Mouse (Mus musculus): Measurements from ENCODE around the gene Adck1. TPM values are rescaled to one million over a fixed set of nuclear protein-coding genes. Genes with fewer than 3 reads are reported as not detected.

Adck1 gene
- polyA plus RNA-seq, 1 experiment: 36.7 TPM

DNA sequence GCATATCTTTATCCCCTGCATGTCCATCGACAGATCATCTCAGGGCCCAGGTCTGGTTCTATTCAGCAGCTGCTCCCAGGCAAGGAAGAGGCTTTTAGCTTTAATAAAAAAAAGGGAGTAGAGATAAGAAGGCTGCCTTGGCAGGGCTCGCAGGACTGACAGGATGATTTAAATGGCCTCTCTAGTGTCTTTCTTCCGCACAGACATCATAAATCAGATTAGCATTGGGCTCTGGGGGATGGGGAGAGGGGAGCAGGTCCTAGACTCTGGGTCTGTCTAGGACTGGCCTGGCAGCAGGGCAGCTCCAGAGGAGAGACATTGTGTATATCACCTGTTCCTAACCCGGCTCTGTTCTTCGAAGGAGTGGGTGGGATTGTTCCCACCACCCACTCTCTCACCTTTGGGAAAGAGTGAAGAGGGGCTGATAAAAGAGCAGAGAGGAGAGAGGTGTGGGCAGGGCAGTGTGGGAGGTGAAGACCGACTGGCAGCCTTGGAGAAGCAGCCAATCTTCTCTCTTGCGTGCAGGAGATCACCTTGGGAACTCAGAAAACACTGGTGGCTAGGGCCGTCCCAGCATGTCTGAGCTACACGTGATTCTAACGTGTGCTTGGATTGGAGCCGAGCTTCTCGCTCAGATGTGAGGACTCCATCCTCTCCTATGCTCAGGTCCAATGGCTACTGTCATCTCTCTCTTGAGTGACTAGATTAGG lies 94.5 kb downstream of the Adck1 start:
- H3K4me3 ChIP-seq (replicated peaks; ENCODE audit: insufficient read depth, low read depth, low read length): no peak overlapping the region
- H3K27me3 ChIP-seq (ENCODE audit: control insufficient read depth, insufficient read depth, low read length): no peaks in the 10 kb centered on the region
- DNase-seq: no peak
- no peaks in the 10 kb centered on the region for H3K4me1 ChIP-seq (ENCODE audit: control insufficient read depth, insufficient read depth, low read length)
- 90% methylated on average over 12 of the region's 12 CpGs for WGBS
- TF ChIP-seq CTCF (IDR thresholded peaks at IDR 0.05; ENCODE audit: borderline replicate concordance, insufficient read depth, low read depth, low read length) (no peak), POLR2A (IDR thresholded peaks at IDR 0.05; ENCODE audit: borderline replicate concordance, insufficient read depth, low read length) (no peak)
- no peak overlapping the region for H3K27ac ChIP-seq (ENCODE audit: insufficient read depth, low read length)

DNA sequence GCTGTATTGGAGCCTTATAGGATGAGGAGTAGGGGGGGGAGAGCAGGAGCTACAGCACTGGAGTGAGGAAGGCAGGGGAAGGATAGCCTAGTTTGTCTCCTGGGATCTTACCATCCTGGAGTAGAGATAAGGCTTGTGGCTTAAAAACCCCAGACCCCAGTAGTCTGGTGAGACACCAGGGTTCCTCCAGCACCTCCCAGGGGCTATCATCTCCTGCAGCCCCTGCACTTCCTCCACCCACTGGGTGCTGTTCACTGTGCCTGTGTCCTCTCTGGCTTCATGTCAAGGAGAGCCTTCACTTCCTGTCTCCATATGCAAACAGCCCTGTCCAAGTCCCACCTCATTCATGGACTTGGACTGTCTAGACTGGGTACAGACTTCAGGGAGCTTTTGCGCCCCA lies 96.7 kb downstream of the Adck1 start:
- Histone ChIP-seq H3K27me3 (ENCODE audit: control insufficient read depth, insufficient read depth, low read length) (no peaks in the 10 kb centered on the region), H3K4me3 (replicated peaks; ENCODE audit: insufficient read depth, low read depth, low read length) (no peak overlapping the region), H3K27ac (ENCODE audit: insufficient read depth, low read length) (no peak overlapping the region), H3K4me1 (ENCODE audit: control insufficient read depth, insufficient read depth, low read length) (no peaks in the 10 kb centered on the region)
- WGBS: 97% methylated on average over 1 of the region's 1 CpGs
- no peak for DNase-seq
- no peak for TF ChIP-seq CTCF (IDR thresholded peaks at IDR 0.05; ENCODE audit: borderline replicate concordance, insufficient read depth, low read depth, low read length)
- no peak for TF ChIP-seq POLR2A (IDR thresholded peaks at IDR 0.05; ENCODE audit: borderline replicate concordance, insufficient read depth, low read length)

DNA sequence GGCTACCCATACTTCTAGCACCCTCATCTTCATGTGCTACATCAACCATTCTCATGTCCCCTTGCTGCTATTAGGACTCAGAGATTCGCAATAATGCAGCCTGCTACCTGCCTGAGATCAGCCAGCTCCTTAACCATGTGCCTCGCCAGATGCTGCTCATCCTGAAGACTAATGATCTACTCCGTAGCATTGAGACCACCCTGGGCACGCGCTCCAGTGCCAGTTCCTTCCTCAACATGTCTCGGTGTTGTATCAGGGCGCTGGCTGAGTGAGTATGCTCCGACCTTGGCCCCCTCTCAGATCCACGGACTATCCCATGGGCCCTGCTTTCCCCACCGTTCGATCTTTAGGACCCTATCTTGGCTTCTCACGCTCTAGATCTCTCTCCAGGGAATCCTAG lies 98.6 kb downstream of the Adck1 start:
- Histone ChIP-seq H3K27ac (ENCODE audit: insufficient read depth, low read length) (no peak overlapping the region), H3K4me1 (ENCODE audit: control insufficient read depth, insufficient read depth, low read length) (no peaks in the 10 kb centered on the region), H3K4me3 (replicated peaks; ENCODE audit: insufficient read depth, low read depth, low read length) (no peak overlapping the region), H3K27me3 (ENCODE audit: control insufficient read depth, insufficient read depth, low read length) (no peaks in the 10 kb centered on the region)
- DNase-seq: no peak
- WGBS: 93% methylated on average over 12 of the region's 12 CpGs
- TF ChIP-seq POLR2A (IDR thresholded peaks at IDR 0.05; ENCODE audit: borderline replicate concordance, insufficient read depth, low read length) (no peak), CTCF (IDR thresholded peaks at IDR 0.05; ENCODE audit: borderline replicate concordance, insufficient read depth, low read depth, low read length) (no peak)

DNA sequence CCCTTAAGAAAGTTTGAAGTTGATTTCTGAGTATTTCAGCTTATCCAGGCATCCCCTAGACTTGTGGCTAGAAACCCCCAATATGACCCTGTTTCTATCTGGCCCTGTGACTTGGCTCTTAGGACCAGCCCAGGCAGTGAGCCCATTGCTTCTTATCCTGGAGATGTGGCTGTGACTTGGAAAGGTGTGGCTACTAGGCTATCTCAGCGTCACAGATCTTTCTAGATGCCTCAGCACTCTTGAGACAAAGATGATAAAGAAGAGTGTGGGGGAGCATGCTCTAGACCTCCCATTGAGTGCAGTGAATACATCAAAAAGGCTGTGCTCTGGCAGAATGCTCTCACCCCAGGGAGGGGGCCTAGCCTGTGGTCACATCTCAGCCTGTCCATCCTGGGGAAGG lies 99.1 kb downstream of the Adck1 start:
- Histone ChIP-seq H3K27ac (ENCODE audit: insufficient read depth, low read length) (no peak overlapping the region), H3K4me1 (ENCODE audit: control insufficient read depth, insufficient read depth, low read length) (no peaks in the 10 kb centered on the region), H3K4me3 (replicated peaks; ENCODE audit: insufficient read depth, low read depth, low read length) (no peak overlapping the region), H3K27me3 (ENCODE audit: control insufficient read depth, insufficient read depth, low read length) (no peaks in the 10 kb centered on the region)
- WGBS: 55% methylated on average over 1 of the region's 1 CpGs
- TF ChIP-seq CTCF (IDR thresholded peaks at IDR 0.05; ENCODE audit: borderline replicate concordance, insufficient read depth, low read depth, low read length) (no peak), POLR2A (IDR thresholded peaks at IDR 0.05; ENCODE audit: borderline replicate concordance, insufficient read depth, low read length) (no peak)
- no peak for DNase-seq

DNA sequence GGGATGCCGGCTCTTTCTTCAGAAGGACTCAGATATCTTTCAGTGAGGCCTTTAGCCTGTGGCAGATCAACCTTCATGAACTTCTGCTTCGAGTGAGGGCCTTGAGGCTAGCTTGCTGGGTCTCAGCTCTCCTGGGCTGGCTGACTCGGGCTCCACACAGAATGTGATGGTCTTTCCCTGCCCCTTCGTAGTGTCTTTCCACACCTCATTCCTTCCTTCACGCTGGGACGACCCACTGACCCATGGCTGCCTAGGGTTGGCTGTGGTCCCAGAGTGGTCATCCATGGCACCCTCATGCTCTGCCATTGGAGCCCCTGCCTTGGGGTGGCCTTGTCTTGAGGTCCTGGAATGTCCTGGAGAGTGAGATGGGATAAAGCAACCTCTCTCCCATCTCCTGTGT lies 100.7 kb downstream of the Adck1 start:
- no peak for TF ChIP-seq CTCF (IDR thresholded peaks at IDR 0.05; ENCODE audit: borderline replicate concordance, insufficient read depth, low read depth, low read length)
- TF ChIP-seq POLR2A (IDR thresholded peaks at IDR 0.05; ENCODE audit: borderline replicate concordance, insufficient read depth, low read length): no peak
- Histone ChIP-seq H3K27me3 (ENCODE audit: control insufficient read depth, insufficient read depth, low read length) (no peaks in the 10 kb centered on the region), H3K27ac (ENCODE audit: insufficient read depth, low read length) (no peak overlapping the region), H3K4me1 (ENCODE audit: control insufficient read depth, insufficient read depth, low read length) (no peaks in the 10 kb centered on the region), H3K4me3 (replicated peaks; ENCODE audit: insufficient read depth, low read depth, low read length) (no peak overlapping the region)
- no peak for DNase-seq
- 90% methylated on average over 6 of the region's 6 CpGs for WGBS

DNA sequence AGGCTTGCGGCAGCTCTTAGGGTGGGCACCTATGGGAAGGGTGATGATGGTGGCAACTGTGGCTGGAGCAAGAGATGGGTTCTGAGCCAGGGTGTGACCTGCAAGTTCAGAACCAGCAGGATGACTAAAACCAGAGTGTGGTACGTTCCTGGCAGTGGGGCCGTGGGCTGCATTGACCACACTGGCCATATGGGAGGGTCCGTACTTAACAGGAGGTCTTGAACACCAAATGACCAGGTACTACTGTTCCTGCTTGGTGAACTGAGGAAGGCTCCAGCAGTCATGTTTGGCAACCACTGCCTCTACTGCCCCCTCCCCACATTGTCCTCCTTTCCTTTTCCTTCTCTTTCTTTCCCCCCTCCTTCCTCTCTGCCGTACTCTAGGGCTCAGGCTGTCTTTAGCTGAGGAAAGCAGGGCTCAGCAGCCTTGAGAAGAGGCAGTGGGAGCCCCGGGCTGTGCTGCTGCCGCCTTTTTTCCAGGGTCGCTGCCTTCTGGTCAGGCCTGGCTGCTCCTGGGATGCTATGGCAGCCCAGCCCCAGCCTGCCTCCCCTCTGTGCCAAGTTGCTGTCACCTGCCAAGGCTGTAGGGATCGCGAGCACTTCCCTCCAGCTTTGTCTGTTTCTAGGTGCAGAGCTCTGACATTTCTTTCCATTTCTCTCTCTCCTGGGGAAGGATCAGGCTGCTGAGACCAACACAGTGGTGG lies 103.4 kb downstream of the Adck1 start:
- no peak for DNase-seq
- no peaks in the 10 kb centered on the region for H3K27me3 ChIP-seq (ENCODE audit: control insufficient read depth, insufficient read depth, low read length)
- no peak overlapping the region for H3K4me3 ChIP-seq (replicated peaks; ENCODE audit: insufficient read depth, low read depth, low read length)
- peaks cover 3% of the 10 kb centered on the region; the same call in 1 of the 2 replicates for H3K4me1 ChIP-seq (ENCODE audit: control insufficient read depth, insufficient read depth, low read length)
- no peak for TF ChIP-seq CTCF (IDR thresholded peaks at IDR 0.05; ENCODE audit: borderline replicate concordance, insufficient read depth, low read depth, low read length)
- no peak for TF ChIP-seq POLR2A (IDR thresholded peaks at IDR 0.05; ENCODE audit: borderline replicate concordance, insufficient read depth, low read length)
- 34% methylated on average over 10 of the region's 10 CpGs for WGBS
- H3K27ac ChIP-seq (ENCODE audit: insufficient read depth, low read length): no peak overlapping the region

DNA sequence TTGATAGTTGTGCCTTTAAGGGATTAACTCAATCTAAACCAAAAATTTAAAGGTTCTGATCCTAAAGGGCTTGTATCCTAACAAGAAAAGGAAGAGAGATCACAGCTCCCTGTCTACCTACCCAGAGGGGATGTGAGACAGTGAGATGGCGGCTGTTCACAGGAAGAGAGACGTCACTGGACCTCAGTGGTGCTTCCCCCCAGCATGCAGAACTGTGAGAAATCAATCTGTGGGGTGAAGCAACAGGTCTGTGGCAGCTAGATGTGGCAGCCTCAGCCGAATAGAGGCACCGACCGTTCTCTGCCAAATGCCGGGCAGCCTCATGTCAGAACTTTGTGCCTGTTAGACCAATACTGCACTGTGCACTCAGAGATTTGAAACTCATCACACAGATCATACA lies 106.4 kb downstream of the Adck1 start:
- Histone ChIP-seq H3K27me3 (ENCODE audit: control insufficient read depth, insufficient read depth, low read length) (no peaks in the 10 kb centered on the region), H3K27ac (ENCODE audit: insufficient read depth, low read length) (no peak overlapping the region), H3K4me1 (ENCODE audit: control insufficient read depth, insufficient read depth, low read length) (peaks cover 5% of the 10 kb centered on the region; the same call in 1 of the 2 replicates), H3K4me3 (replicated peaks; ENCODE audit: insufficient read depth, low read depth, low read length) (no peak overlapping the region)
- no peak for DNase-seq
- 89% methylated on average over 6 of the region's 6 CpGs for WGBS
- TF ChIP-seq POLR2A (IDR thresholded peaks at IDR 0.05; ENCODE audit: borderline replicate concordance, insufficient read depth, low read length): no peak

DNA sequence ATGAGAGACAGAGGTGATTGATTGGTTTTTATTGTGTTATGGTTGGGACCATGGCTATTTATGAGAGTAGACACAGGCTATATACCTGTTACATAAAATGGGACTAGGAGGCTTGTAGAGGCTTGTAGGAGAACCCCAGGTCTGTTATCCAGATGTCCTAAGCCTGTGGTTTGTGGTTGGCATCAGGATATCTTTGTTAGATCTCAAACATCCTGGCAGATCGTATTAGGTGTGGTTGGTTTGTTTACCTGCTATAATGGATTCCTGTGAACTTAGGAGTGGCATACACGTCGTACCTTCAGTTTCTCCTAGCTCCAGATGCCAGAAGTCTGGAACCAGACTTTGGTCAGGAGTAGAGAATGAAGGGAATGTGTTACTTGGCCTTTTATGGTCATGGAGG lies 106.9 kb downstream of the Adck1 start:
- DNase-seq: no peak
- no peak for TF ChIP-seq POLR2A (IDR thresholded peaks at IDR 0.05; ENCODE audit: borderline replicate concordance, insufficient read depth, low read length)
- TF ChIP-seq CTCF (IDR thresholded peaks at IDR 0.05; ENCODE audit: borderline replicate concordance, insufficient read depth, low read depth, low read length): no peak
- 93% methylated on average over 3 of the region's 3 CpGs for WGBS
- peaks cover 5% of the 10 kb centered on the region; the same call in 1 of the 2 replicates for H3K4me1 ChIP-seq (ENCODE audit: control insufficient read depth, insufficient read depth, low read length)
- no peaks in the 10 kb centered on the region for H3K27me3 ChIP-seq (ENCODE audit: control insufficient read depth, insufficient read depth, low read length)
- no peak overlapping the region for H3K4me3 ChIP-seq (replicated peaks; ENCODE audit: insufficient read depth, low read depth, low read length)
- no peak overlapping the region for H3K27ac ChIP-seq (ENCODE audit: insufficient read depth, low read length)

Data from cerebellum, adult 2 months (tissue).